Mouse (Mus musculus): ENCODE data around the gene Serinc5.
A peak's percentile ranks its signal among the peaks of the same experiment; 100 is the strongest.

Gene Serinc5

DNA sequence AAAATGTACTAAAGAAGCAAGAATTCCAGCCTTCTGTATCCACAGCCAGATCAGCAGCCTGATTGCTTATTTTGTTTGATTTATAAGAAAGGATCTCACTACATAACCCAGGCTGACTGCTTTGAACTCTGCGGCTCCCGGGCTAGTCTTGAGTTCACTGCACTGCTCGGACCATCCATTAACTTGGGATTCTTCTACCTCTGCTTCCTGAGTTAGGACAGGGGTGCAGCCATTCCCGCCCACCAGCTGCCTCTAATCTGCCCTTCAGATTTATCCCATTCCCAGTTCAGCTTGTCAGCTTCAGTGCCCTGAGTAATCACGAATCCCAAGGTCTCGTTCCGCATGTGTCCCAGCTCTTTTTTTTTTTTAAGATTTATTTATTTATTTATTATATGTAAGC lies 93.3 kb downstream of the Serinc5 start:
- no peak for DNase-seq (ENCODE audit: low spot score in 2 of 2)

DNA sequence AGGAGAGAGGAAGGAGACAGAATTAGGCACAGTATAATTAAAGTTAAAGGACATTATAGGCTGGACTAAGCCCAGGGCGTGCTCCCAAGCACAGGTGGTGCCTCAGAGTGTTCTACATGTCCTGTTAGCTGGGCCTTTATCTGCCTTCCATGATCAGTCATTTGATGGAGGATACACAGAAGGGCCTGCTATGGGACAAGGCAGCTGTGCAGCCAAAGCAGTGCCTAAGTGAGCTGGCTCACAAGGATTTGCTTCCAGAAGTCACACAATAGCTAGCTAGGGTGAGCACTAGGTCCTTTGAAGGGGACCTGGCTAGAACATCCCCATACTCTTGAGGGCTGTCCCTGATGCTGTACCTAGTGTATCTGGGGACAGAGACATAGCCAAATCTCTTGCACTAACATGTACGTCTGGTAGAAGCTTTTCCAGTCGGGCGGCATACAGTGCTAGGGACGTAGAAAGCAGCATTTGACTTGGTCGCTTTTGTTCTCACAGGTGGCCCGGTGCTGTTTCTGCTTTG lies 94.2 kb downstream of the Serinc5 start:
- DNase-seq (ENCODE audit: low spot score in 2 of 2): no peak

DNA sequence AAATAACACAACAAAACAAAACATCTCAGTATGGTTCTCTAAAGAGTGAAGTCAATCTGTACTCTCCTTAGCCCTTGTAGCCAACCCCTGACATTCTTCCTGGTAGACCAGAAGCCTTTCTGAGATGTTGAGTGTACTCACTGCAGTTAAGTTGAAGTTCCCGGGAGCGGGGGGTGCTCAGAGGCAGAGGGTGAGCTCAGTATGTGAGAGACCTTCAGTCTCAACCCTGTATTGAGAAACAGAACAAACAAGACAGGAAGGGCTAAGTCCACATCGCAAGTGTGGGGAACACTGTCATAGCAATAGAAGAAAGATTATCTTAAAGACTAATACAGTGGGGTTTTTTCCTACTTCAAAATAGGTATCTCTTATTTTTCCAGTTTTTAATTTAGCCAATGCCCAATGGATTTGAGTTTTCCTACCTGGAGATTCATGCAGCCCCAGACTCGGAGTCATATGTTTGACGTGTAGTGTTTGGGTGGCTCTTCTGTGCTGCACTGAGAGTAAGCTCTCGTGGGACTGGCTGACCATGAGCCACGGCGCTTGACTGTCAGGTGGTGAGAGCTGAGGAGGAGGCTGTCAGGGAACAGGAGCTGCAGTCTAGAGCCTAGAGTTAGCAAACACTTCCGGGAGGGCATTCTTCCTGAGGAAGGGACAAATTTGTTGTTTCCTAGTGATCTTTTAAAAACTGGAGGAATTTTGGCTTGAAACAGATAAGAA lies 95.6 kb downstream of the Serinc5 start:
- DNase-seq (ENCODE audit: low spot score in 2 of 2): no peak

DNA sequence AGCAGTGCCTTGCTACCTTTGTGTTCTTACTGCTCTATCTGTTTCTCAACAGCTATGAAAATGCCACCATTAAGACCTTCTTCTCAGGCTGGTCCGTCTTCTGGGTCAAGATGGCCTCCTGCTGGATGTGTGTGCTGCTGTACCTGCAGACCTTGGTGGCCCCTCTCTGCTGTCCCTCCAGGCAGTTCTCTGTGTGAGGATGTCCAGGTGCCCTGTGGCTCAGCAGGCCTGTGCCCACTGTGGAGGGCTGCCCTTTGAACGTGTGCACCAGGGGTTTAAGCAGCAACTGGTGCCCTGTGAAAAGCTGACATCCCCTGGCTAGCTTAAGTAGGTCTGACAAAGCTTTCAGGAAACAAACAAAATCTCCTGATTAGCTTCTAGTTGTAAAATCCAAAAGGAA lies 97.0 kb downstream of the Serinc5 start:
- DNase-seq (ENCODE audit: low spot score in 2 of 2): no peak

DNA sequence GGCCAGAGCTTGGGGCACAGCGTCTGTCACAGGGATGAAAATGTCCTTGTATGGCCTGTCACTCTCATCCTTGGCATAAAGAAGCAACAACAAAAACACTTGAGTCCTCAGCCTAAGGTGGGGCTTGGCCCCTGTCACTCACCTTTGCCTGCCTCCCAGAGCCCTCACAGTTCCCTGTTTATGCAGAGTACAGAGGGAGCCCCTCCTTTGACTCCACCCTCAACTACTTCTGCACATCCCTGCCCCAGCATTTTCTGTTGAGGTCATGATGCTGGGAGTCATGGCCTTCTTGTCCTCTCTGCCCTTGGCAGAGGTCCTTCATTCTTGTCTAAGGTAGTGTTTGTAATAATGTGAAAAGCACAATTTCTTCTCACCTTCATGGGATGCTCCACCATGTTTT lies 97.6 kb downstream of the Serinc5 start:
- no peak for DNase-seq (ENCODE audit: low spot score in 2 of 2)

DNA sequence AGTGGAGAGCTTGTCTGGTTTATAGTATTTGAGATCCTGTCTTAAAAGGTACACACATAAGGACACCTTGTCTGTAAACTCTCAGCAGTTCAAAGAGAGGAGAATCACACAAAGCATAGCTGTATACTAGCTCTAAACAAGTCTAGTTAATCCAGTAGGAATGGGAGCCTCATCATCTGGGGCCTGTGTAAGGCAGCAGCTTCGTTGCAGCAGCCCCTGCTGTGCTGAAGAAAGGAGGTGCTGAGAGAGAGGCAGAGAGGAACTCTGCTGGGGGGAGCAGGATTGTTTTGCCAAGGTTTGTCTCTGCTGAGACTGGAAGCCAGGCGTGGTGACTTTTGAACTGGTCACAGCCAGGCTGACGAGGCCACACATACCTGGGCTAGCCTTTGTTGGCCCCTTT lies 98.6 kb downstream of the Serinc5 start:
- DNase-seq (ENCODE audit: low spot score in 2 of 2): no peak

DNA sequence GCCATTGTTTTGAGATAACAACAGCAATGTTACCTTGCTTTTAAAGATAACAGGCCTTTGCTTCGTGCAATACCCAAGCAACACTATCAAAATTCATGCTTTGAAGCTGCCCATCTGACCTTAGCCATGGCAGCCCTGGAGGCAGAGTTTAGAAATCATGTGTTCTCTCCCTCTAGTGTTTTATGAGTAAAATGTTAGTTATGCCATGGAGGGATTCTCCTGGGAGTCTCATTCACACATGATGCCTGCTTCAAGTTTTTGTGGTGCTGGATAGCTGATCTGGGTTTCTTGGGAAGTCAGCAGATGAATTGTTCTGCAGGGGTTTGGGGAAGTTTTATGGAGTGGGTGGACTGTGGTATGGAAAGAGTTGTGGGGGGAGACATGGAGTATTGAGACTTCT lies 99.5 kb downstream of the Serinc5 start:
- DNase-seq (ENCODE audit: low spot score in 2 of 2): no peak

DNA sequence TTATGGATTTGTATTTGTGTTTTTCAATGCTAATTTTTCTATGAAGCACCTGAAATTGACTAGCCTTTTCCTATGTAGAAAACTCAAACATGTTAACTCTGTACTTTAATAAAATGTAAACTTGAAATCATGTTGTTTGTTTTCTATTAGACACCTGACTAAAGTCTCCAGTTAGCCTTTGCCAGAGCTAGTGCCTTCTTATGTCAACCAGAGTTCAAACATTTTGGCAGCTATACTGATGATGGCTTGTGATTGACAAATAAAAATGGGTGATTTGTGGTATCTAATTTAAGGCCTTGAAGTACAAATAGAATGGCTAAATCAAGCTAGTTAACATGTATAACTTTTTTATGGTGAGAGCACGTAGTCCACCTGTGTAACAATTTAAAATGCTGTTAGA lies 100.9 kb downstream of the Serinc5 start:
- no peak for DNase-seq (ENCODE audit: low spot score in 2 of 2)

DNA sequence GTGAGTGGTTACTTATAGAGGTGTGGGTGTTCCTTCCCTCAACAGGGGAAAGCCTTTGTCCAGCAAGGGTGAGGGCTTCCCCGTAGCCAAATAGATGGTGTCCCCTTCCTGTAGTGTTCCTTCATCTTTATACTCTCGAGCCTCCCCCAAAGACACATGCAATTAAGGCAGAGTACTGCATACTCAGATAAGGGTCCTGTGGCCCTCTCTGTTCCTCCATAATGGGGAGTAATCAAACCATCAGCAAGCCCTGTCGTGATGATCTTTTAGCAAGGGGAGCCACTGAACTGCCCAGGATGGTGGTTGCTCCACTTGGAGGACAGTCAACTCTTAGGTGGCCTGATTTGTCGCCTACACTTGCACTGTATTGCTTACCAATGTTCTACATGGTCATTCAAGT lies 101.7 kb downstream of the Serinc5 start:
- no peak for DNase-seq (ENCODE audit: low spot score in 2 of 2)

DNA sequence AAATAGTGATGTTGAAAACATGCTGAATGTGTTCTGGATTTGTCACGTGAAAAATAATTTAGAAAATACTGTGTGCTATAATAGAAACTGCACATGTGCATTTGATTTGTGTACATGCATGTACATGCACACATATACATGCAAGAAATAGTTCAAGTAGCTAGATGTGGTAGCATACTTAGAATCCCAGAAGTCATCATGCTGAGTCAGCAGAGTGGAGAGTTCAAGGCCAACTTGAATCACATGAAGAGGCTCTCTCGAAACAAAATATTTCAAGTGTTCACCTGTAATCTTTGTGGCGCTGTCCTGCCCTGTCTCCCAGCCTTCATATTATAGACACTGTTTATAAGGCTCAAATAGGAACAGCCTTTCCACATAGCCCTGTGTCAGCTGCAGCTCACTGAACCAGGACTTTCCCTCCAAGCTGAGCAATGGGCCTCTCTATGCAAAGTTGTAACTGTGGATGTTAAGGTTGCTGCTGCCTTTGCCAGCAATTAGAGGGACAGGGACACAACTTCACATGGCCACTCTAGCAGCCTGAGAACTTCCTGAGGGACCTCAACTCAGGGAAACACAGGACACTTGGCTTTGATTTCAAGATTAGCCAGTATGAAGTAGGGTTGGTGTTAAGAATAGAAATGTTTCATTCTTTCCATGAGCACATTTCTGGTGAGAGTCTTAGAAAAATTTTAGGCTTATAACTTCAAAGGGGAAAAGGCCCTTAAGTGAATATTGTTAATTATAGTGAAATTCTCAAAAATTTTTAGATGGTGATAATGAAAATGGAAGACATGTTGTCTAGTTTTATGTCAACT lies 107.2 kb downstream of the Serinc5 start:
- no peak for DNase-seq (ENCODE audit: low spot score in 2 of 2)

DNA sequence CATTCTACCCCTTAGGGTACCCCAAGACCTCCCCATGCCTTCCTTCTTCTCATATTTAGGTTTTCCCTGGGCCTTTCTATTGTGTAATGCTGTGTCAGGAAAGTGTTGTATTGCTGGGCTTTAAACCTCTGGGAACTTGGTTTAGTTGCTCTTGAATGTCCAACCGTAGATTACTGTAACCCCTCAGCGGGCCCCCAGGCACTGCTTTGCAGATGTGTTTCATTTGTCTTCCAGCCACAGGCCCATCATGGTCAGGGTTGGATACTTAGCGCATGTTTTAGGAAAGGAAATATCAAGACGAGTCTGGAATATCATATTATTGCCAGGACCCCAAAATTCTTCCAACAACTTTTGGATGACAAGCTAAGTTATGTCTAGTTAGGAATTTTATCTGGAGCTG lies 110.1 kb downstream of the Serinc5 start:
- no peak for DNase-seq (ENCODE audit: low spot score in 2 of 2)

DNA sequence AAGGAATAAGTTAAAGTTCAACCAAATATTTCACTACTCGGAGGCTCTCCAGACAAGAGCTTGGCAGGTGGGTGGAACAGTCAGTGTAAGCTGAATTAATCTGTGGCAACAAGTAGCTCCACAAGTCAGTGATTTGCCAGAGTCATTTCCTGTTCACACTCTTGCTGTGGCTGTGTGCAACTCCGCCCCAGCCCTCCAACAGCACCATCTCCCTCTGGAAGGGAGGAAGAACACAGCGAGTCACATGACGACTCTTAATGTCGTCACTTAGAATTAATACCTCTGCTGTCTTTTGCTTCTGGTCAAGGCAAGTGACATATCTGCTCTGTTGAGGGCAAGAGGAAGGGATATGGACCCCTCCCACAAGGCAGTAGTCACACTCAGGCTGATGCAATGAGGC lies 111.5 kb downstream of the Serinc5 start:
- no peak for DNase-seq (ENCODE audit: low spot score in 2 of 2)

DNA sequence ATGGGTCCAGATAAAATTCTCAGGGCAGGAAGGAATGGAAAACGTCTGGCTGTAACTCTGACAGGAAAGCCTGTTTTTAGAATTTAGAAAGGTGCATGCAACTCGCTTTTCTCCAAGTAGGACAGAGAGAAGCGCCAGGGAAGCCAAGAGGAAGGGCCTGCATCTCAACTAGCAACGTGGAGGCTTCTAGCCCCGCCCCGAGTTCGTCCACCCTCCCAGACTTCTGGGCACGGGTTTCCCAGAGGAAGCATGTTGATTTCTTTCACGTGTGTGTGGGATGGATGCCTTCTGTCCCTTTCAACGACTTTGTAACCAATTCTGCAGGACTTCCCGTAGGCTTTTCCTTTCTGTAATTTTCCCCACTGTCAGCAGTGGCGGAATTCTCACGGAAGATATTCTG lies 118.9 kb downstream of the Serinc5 start:
- no peak for DNase-seq (ENCODE audit: low spot score in 2 of 2)

DNA sequence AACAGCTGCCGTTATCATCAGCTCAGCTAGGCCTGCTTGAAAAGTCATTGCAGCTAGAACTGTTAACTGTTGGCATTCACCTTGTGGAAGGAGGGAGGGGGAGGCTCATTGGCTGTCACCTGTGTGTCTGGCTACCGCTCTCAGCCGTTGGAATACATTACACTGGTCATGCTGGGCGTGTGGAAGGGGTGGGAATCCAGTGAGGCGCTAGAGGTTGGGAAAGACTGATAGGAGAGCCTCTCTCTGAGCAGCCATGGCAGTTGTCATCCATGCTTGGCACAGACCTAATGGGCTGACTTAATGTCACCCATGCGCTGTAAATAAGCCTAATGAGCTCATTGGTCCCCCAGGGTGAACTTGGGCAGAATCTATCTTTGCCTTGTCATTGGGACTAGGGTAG lies 120.9 kb downstream of the Serinc5 start:
- DNase-seq (ENCODE audit: low spot score in 2 of 2): no peak

DNA sequence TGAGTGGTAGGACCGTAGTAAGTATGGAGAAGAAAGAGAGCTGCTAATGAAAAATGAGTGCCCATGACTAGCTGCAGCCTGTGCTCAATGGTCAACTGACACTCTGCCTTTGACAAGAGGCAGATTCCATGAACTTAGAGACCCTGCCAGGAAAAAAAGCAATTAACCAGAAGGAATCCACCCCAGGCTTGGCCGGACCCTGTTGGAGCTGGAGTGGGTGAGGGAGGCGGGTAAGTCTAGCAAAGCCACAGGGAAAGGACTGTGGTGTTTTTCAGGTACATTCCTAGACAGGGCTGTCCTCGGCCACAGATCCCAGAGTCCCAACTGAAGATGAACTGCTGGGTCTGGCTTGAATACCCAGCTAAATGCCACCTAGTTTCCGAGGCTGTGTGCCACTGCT lies 121.9 kb downstream of the Serinc5 start:
- DNase-seq (ENCODE audit: low spot score in 2 of 2): no peak

DNA sequence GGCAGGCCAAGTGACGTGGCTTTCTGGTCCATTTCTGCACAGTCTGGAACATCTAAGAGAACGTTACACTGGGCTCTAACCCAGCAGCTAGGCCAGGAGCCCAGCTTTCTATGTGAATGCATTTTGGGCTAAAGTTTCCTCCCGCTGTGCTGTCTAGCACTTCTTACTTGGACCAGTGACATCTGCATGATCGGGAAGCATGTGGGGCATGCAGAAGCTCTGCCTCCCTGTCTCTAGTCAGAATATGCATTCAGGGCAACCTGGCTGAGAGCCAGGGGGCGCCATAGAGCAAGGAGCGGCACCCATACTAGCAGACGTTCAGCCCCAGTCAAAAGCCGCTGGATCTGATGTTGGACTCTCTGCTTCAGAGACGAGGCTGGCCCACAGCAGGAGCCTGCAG lies 122.4 kb downstream of the Serinc5 start:
- DNase-seq (ENCODE audit: low spot score in 2 of 2): peak; percentile 20 to 60

DNA sequence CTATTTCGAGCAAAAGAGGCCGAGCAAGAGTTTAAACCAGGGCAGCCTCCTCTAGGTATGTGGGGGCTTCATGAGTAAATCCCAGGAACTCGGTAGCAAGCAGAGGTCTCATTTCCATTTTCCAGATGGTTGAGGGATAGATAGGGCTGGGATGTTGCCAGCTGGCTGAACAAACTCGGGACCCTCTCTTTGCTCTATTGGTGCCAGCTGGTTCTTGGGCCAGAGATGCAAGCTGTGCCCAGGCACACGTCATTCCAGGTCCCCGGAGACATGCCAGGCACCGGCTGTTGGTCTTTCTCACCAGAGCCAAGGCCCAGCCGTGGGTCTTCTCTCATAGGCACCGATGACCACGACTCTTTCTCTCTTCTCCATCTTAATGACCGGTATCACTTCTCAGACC lies 122.8 kb downstream of the Serinc5 start:
- no peak for DNase-seq (ENCODE audit: low spot score in 2 of 2)

DNA sequence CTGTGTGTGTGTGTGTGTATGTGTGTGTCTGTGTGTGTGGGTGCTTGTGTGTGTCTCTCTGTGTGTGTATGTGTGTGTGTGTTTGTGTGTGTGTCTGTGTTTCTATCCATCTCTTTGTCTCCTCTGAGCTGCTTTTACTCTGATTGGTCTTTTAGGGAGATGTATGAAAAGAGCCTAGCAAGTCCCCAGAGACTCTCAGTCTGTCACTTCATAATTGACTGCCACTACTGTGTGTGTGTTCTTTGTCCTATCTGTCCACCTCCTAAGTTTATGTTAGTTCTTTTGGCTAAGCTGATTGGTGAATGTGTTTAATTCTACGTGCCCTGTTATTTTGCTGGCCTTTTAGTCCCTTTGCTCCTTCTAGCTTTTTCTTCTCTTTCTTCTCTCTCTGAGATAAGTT lies 124.8 kb downstream of the Serinc5 start:
- DNase-seq (ENCODE audit: low spot score in 2 of 2): no peak

DNA sequence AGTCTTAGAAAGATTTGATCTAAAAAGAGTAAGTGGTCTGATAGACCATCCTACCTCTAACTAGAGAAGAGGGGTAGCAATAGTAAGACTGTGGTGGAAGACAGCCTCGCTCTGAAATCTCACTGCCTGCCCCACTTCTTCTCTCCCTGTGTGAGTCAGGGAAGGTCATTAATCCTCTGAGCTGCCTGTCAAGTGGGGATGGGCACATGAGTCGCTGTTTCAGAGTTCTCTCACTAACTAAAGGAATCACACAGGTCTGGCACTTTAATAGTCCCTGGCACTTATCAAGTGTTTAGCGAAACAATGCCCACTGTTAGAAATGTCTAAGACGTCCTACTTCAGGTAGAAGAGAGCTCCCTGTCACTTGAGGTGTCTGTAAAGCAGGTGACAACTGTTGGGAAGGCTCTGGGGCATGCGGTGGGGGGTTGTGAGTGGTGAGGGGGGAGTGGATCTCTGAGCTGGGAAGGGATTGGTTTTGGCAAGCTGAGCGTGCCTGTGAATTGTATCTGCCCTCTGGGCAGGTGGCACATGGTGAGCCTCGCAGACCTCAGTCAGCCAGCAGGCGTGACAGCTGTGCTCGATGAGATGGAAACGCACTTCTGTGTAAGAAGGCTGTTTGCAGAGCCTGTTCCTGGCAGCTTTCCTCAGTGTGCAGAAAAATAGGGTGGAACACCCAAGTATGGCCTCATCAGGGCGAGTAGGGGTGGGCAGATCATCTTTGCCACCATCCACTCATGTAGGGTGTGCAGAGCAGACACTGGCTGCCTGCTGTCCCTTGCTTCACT lies 125.8 kb downstream of the Serinc5 start:
- no peak for DNase-seq (ENCODE audit: low spot score in 2 of 2)

DNA sequence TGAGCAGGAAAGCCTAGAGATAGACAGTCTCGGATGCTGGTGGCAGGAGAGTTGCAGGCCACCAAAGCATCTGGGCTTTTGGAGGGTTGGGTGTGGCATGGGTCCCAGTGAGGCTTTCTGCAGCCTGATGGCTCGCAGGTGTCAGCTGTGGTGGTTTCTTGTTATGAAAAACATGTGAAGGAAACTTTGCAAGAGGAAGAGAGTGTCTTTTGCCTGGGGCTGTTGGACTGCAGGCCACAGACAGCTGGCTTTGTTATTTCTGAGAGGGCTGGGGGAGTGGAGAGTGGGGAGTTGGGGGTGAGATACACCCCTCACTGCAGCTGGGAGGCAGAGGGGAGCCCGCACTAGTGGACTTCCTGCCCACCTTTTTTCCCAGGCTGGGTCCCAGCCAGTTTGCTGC lies 127.9 kb downstream of the Serinc5 start:
- DNase-seq (ENCODE audit: low spot score in 2 of 2): no peak

DNA sequence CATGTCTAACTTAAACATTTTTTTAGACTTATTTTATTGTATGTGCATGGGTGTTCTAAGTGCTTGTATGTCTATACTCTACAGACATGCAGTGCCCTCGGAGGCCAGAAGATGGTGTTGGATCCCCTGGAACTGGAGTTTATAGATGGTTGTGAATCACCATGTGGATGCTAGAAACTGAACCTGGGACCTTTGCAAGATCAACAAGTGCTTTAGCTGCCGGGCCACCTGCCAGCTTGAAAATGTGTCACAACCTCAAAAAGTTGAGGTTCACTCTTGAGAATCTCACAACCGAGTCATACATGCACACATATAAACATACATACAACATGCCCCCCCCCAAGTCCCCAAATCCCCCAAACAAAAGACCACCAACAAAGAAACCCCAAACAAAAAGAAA lies 129.0 kb downstream of the Serinc5 start:
- no peak for DNase-seq (ENCODE audit: low spot score in 2 of 2)

DNA sequence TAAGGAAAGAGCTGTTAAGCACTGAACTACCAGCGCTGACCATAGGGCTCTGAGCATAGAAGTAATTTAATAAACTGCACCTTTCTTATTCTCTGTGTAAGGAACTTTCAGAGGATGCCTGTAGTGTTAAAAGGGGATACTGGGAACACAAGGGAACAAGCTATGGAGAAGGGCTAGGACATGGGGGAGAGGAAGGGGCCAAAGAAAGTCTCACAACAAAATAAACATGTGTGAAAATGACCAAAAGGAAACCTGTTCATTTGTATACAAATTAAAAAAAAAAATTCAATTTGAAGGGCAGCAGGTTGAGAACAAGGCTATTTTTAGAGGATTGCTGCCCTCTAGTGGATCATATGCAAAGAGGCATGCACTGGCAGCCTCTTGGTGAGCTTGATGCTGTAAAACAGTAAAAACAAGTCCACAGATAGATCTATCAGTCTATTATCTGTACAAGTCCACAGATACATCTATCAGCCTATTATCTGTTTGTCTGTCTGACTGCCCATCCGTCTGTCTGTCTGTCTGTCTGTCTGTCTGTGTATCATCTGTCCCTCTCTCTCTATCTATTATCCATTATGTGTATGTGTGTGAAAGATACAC lies 129.9 kb downstream of the Serinc5 start:
- peak; percentile 2 to 44 for DNase-seq (ENCODE audit: low spot score in 2 of 2)
